Mouse (Mus musculus) kidney, adult 10 weeks (tissue): ENCODE measurements around the gene Zfp804b. TPM values are rescaled to one million over a fixed set of nuclear protein-coding genes. Genes with fewer than 3 reads are reported as not detected.

Experiments
- polyA plus RNA-seq: library from polyadenylated mRNA; stranded (reverse); fragments of 350-450 nt; fragmentation: Illumina TruSeq; extraction: RNeasy Lipid Tissue Mini Kit (QIAGEN cat#74804); gene quantifications from one replicate; pipeline ENCODE4 v1.2.3, GENCODE M21; 2014; ENCODE audit warnings: low read depth, low replicate concordance

The Zfp804b gene
- polyA plus RNA-seq = not detected

DNA sequence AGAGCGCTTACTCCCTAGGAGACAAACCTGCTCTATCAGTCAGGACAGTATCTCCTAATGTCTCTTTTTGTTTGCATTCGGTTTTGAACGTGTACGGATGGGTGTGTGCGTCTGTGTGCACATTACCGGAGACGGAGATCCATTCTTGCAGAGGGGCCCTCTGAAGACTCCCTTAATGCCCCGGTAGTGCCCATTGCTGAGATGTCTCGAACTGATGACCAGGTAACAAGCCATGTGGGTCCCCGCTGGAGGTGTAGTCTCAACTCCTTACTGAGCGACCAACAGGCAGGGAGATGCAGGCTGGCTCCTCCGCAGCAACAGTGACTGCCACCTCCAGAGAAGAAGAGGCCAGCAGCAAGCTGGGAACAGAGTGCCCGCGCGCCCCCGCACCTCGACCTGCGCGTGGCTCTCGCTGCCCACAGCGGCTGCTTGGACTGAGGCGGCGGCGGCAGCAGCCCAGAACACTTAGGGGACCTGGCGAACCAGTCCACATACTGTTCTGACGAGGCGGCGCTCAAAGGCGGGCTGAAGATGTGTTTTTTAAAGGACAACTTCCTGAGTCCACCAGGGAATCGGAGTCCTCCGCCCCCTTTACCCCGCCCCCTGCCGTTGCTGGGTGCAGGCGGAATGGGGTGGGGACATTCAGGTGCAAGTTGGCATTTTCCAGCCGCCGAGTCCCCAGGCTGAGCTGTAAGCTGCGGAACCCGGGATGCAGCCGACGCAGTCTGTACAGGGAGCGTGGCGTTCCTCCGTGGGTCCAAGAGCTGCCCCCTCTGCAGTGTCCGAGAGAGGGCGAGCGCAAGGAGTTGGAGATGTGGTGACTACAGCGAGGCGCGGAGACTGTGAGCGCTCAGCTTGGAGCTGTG, at the start of gene Zfp804b:
TSS of gene Zfp804b (minus strand) at position 612 of the 866 bp plus-strand sequence.

DNA sequence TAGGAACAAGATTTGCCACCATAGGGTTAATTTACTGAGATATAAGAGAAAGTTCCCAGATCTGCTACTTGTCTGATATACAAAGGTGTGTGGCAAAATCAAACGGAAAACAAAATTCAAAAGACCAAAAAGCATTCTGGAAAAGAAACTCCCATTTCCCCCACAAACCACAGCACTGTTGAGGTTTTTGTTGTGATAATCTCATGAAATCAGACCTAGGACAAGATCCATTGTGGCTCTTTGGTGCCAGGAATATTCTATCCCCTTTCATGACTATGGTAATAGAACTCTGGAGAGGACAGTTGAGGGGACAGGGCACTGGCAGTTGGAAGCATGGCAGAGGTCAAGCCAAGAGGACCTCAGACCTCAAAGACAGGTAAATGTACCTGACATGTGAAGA, 40.7 kb downstream of the Zfp804b start, which contains the start of gene Tex47:
TSS of gene Tex47 (plus strand) at position 301 of the 400 bp plus-strand sequence.

Other genes starting within 250 kb of the Zfp804b start
- not detected for gene Tex47, start 40.6 kb downstream of the Zfp804b start, polyA plus RNA-seq